ENCODE assay signal across 12 mouse cellular contexts in the genomic region with DNA sequence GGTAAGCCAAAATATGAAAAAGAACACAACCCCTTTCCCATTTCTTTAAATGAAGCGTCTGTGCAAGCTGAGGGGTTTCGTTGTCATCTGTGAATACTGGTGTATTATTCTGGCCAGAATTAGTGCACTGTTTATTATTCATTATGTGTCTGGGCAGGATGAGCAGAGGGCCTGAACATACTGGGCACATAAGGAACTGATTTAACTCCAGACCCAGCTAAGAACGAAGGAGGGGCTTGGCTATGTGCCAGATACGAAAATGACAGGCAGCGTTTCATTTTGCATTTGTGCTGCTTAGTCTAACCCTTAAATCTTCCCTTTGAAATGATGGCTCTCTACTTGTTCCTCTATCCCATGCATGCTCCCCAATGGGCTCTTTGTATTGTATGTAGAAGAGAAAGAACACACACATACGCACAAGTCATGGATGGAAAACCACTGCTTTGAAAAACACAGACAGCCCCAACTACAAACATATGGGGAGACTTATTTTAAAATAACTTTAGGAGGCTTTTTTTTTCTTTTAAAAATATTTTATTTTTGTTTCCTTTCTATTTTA.
A peak's percentile ranks its signal among the peaks of the same experiment; 100 is the strongest.
DNase-seq lines count a peak whose midpoint lies in the region; ATAC-seq and TF ChIP-seq lines count a peak whose summit lies in the region.
"Had no signal": no experiment of that assay in that cellular context is flagged by ENCODE, and none has a peak within 500 bp of the region (broad histone marks: within the 10 kb centered on the region; RNA-seq: fewer than 3 reads in every experiment).

No protein-coding gene starts in this region.

- H3K4me3 ChIP-seq in embryonic facial prominence, embryonic 13.5 days, result no peak overlapping the region
- no peak overlapping the region for H3K4me3 ChIP-seq in limb, embryonic 14.5 days (replicated peaks; ENCODE audit: low read length)
- H3K4me3 ChIP-seq: kidney, embryonic 15.5 days; neural tube, embryonic 13.5 days had no signal

- H3K27ac ChIP-seq in embryonic facial prominence, embryonic 13.5 days, result peak overlapping the region; percentile 68; the same call in 1 of the 2 replicates
- H3K27ac ChIP-seq in limb, embryonic 14.5 days (replicated peaks; ENCODE audit: low read depth, low read length), result no peak overlapping the region
- H3K27ac ChIP-seq: kidney, embryonic 15.5 days; liver, embryonic 14.5 days; neural tube, embryonic 13.5 days had no signal

- ATAC-seq in embryonic facial prominence, embryonic 13.5 days (ENCODE audit: insufficient number of reproducible peaks, insufficient read depth, low FRiP score, low TSS enrichment, low read depth), result no peak
- ATAC-seq in limb, embryonic 14.5 days (ENCODE audit: low FRiP score, low read depth), result no peak

- intact Hi-C loops in left cerebral cortex, postnatal 14 days (cut with DNase I), result no loop called here
- intact Hi-C loops in heart, postnatal 14 days (cut with DNase I), result no loop called here

- H3K4me1 ChIP-seq in embryonic facial prominence, embryonic 13.5 days, result peaks cover 16% of the 10 kb centered on the region
- H3K4me1 ChIP-seq in limb, embryonic 14.5 days (ENCODE audit: control insufficient read depth, insufficient read depth, low read length), result peaks cover 4% of the 10 kb centered on the region; the same call in 1 of the 2 replicates
- H3K4me1 ChIP-seq: kidney, embryonic 15.5 days had no signal

- H3K4me2 ChIP-seq in embryonic facial prominence, embryonic 13.5 days, result peak overlapping the region; percentile 9; the same call in 1 of the 2 replicates
- no peak overlapping the region for H3K4me2 ChIP-seq in limb, embryonic 14.5 days (replicated peaks; ENCODE audit: low read depth, low read length, severe bottlenecking)
- H3K4me2 ChIP-seq: kidney, embryonic 15.5 days; neural tube, embryonic 13.5 days had no signal

- H3K36me3 ChIP-seq in embryonic facial prominence, embryonic 13.5 days, result no peaks in the 10 kb centered on the region
- H3K36me3 ChIP-seq in limb, embryonic 14.5 days (ENCODE audit: control insufficient read depth, insufficient read depth, low read length), result no peaks in the 10 kb centered on the region
- H3K36me3 ChIP-seq: G1E; kidney, embryonic 15.5 days; neural tube, embryonic 13.5 days had no signal

- no peak overlapping the region for H3K9ac ChIP-seq in embryonic facial prominence, embryonic 13.5 days
- H3K9ac ChIP-seq in limb, embryonic 14.5 days (ENCODE audit: low read depth, low read length, severe bottlenecking), result no peak overlapping the region
- H3K9ac ChIP-seq: kidney, embryonic 15.5 days; liver, embryonic 14.5 days; neural tube, embryonic 13.5 days had no signal

- no peaks in the 10 kb centered on the region for H3K27me3 ChIP-seq in embryonic facial prominence, embryonic 13.5 days
- H3K27me3 ChIP-seq in limb, embryonic 14.5 days (ENCODE audit: control insufficient read depth, insufficient read depth, low read length), result no peaks in the 10 kb centered on the region
- H3K27me3 ChIP-seq: kidney, embryonic 15.5 days; neural tube, embryonic 13.5 days had no signal

- TF ChIP-seq POLR2A in limb, embryonic 14.5 days (IDR thresholded peaks at IDR 0.05; ENCODE audit: borderline replicate concordance, extremely low read depth, insufficient read depth, insufficient read length), result no peak

- no peaks in the 10 kb centered on the region for H3K9me3 ChIP-seq in embryonic facial prominence, embryonic 13.5 days
- H3K9me3 ChIP-seq in limb, embryonic 14.5 days (ENCODE audit: control insufficient read depth, low read length), result no peaks in the 10 kb centered on the region
- H3K9me3 ChIP-seq: kidney, embryonic 15.5 days; neural tube, embryonic 13.5 days had no signal

- peak; percentile 18 to 26 for DNase-seq in left cerebral cortex, postnatal 14 days (ENCODE audit: low spot score in 2 of 2)
- DNase-seq in left cerebral cortex, adult 18-20 months (ENCODE audit: low spot score in 2 of 2), result no peak
- peak; percentile 28 for DNase-seq in brain, embryonic 18.5 days (ENCODE audit: low read depth, low spot score)
- DNase-seq in limb, embryonic 14.5 days (ENCODE audit: low spot score), result peak; percentile 68
- DNase-seq in heart, adult 8-10 months (ENCODE audit: low spot score), result no peak
- DNase-seq in Muller cell, postnatal 12 days (ENCODE audit: inconsistent ontology term), result no peak
- DNase-seq in heart, postnatal 14 days, result no peak

- 20% methylated on average over 6 of the region's 6 CpGs for WGBS in embryonic facial prominence, embryonic 13.5 days
- WGBS in limb, embryonic 14.5 days, result 23% methylated on average over 6 of the region's 6 CpGs

Comparison
In these comparisons a context has a peak if more than half of its experiments do, and no peak if none do; other contexts are left out.
1. DNase-seq: peak in left cerebral cortex, postnatal 14 days (2 of 2), brain, embryonic 18.5 days (single experiment) and limb, embryonic 14.5 days (single experiment); none in left cerebral cortex, adult 18-20 months (0 of 2), heart, adult 8-10 months (single experiment), Muller cell, postnatal 12 days (single experiment) and heart, postnatal 14 days (0 of 2).